ENCODE assay signal across 9 mouse cellular contexts in the genomic region with DNA sequence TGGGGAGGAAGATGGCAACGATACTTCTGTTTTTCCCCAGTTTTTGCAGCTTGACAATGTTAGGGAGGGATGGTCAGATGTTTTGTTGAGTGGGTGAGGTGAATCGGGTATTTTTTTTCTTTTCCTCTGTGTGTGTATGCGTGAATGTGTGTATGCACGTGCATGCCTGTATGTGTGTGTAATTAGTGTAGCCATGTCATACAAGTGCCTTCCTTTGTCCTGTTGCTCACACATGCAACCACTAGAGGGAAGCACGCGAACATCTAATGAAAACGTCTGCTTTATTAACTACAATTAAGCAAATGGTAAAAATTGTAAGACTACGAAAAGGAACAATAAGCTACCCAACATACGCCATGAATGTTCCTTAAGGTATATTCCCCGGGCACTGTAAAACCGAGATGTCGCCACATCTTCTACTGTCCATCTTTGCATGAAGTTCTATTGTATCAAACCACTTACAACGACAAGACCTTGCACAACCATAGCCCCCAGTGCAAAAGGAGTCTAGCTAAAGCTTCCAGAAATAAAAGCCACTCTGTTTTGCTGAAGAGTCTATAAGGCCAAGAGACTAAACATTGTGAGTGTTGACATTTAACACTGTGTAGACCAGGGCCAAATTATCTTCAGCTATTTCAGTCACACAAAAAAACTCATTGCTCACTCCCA. TPM values are rescaled to one million over a fixed set of nuclear protein-coding genes. Genes with fewer than 3 reads are reported as not detected.
DNase-seq lines count a peak whose midpoint lies in the region; ATAC-seq and TF ChIP-seq lines count a peak whose summit lies in the region.
"Had no signal": no experiment of that assay in that cellular context is flagged by ENCODE, and none has a peak within 500 bp of the region (broad histone marks: within the 10 kb centered on the region; RNA-seq: fewer than 3 reads in every experiment).

No protein-coding gene starts in this region.

- no peaks in the 10 kb centered on the region for H3K4me1 ChIP-seq in kidney, embryonic 14.5 days (ENCODE audit: control insufficient read depth, insufficient read depth, low read length)
- H3K4me1 ChIP-seq in stomach, postnatal 0 days (replicated peaks; ENCODE audit: control insufficient read depth, insufficient read depth) = no peaks in the 10 kb centered on the region
- no peaks in the 10 kb centered on the region for H3K4me1 ChIP-seq in limb, embryonic 10.5 days
- H3K4me1 ChIP-seq: embryonic facial prominence, embryonic 13.5 days had no signal

- H3K27me3 ChIP-seq in kidney, embryonic 14.5 days (ENCODE audit: control insufficient read depth, insufficient read depth, low read length) = no peaks in the 10 kb centered on the region
- no peaks in the 10 kb centered on the region for H3K27me3 ChIP-seq in stomach, postnatal 0 days (ENCODE audit: control insufficient read depth, insufficient read depth, low read length)
- H3K27me3 ChIP-seq in limb, embryonic 10.5 days (ENCODE audit: low read depth, poor library complexity, severe bottlenecking) = no peaks in the 10 kb centered on the region

- no peaks in the 10 kb centered on the region for H3K36me3 ChIP-seq in kidney, embryonic 14.5 days (ENCODE audit: control insufficient read depth, insufficient read depth, low read length)
- H3K36me3 ChIP-seq in stomach, postnatal 0 days (ENCODE audit: control insufficient read depth, insufficient read depth, low read length) = no peaks in the 10 kb centered on the region
- no peaks in the 10 kb centered on the region for H3K36me3 ChIP-seq in limb, embryonic 10.5 days
- H3K36me3 ChIP-seq: embryonic facial prominence, embryonic 13.5 days had no signal

- no peak overlapping the region for H3K4me2 ChIP-seq in kidney, embryonic 14.5 days (replicated peaks; ENCODE audit: low read depth, low read length)
- H3K4me2 ChIP-seq in stomach, postnatal 0 days (replicated peaks; ENCODE audit: low read depth) = no peak overlapping the region
- H3K4me2 ChIP-seq: embryonic facial prominence, embryonic 13.5 days had no signal

- no peaks in the 10 kb centered on the region for H3K9me3 ChIP-seq in kidney, embryonic 14.5 days (ENCODE audit: control insufficient read depth, low read length)
- H3K9me3 ChIP-seq in stomach, postnatal 0 days (ENCODE audit: control insufficient read depth, low read length) = no peaks in the 10 kb centered on the region
- no peaks in the 10 kb centered on the region for H3K9me3 ChIP-seq in limb, embryonic 10.5 days (replicated peaks)
- H3K9me3 ChIP-seq: embryonic facial prominence, embryonic 13.5 days had no signal

- 57% methylated on average over 13 of the region's 13 CpGs for WGBS in kidney, embryonic 14.5 days
- WGBS in stomach, postnatal 0 days = 47% methylated on average over 13 of the region's 13 CpGs
- 61% methylated on average over 13 of the region's 13 CpGs for WGBS in limb, embryonic 10.5 days

- no peak overlapping the region for H3K27ac ChIP-seq in kidney, embryonic 14.5 days (ENCODE audit: low read depth, low read length)
- no peak overlapping the region for H3K27ac ChIP-seq in stomach, postnatal 0 days (replicated peaks)
- no peak overlapping the region for H3K27ac ChIP-seq in limb, embryonic 10.5 days
- H3K27ac ChIP-seq: embryonic facial prominence, embryonic 13.5 days had no signal

- TF ChIP-seq CTCF in stomach, postnatal 0 days (IDR thresholded peaks at IDR 0.05; ENCODE audit: low read depth) = peak; percentile 90

- DNase-seq in kidney, adult 18-20 months = peak; percentile 15
- DNase-seq in NIH3T3 (ENCODE audit: low read depth) = peak; percentile 56
- peak; percentile 74 to 77 for DNase-seq in cerebellum, postnatal 10 days
- DNase-seq in hindlimb bud, embryonic 11.5 days (ENCODE audit: extremely low spot score, low read depth, low spot score) = peak; percentile 8
- DNase-seq in lung, postnatal 14 days = peak; percentile 46
- DNase-seq in stomach, postnatal 0 days (ENCODE audit: low spot score) = peak; percentile 48
- no peak for DNase-seq in limb, embryonic 10.5 days (ENCODE audit: low spot score)

- ATAC-seq in kidney, embryonic 14.5 days (ENCODE audit: low FRiP score, low TSS enrichment) = no peak
- ATAC-seq in stomach, postnatal 0 days (ENCODE audit: low FRiP score, low TSS enrichment) = no peak

- H3K9ac ChIP-seq in kidney, embryonic 14.5 days (ENCODE audit: low read depth, low read length) = no peak overlapping the region
- no peak overlapping the region for H3K9ac ChIP-seq in stomach, postnatal 0 days (ENCODE audit: low read length)
- H3K9ac ChIP-seq: embryonic facial prominence, embryonic 13.5 days had no signal

- TF ChIP-seq EP300 in stomach, postnatal 0 days (optimal IDR thresholded peaks at IDR 0.05) = no peak

- H3K4me3 ChIP-seq in kidney, embryonic 14.5 days (ENCODE audit: low read length) = no peak overlapping the region
- no peak overlapping the region for H3K4me3 ChIP-seq in stomach, postnatal 0 days (ENCODE audit: low read depth, low read length)
- H3K4me3 ChIP-seq in limb, embryonic 10.5 days = no peak overlapping the region
- H3K4me3 ChIP-seq: embryonic facial prominence, embryonic 13.5 days had no signal

RNA-seq across cellular contexts. Expression of gene Tnfsf13b, which starts 37.7 kb away (rescaled TPM):
- polyA plus RNA-seq in kidney, embryonic 14.5 days (2014; fragmentation: Nextera tagmentation; extraction: Ambion mirVana) = 6.7 and 8.0 TPM in 2 replicates
- 0.24 and 0.25 TPM in 2 replicates for polyA plus RNA-seq in stomach, postnatal 0 days (2015; fragmentation: Nextera tagmentation; extraction: Ambion mirVana)
- not detected in 2 replicates for polyA plus RNA-seq in limb, embryonic 10.5 days (2016; fragmentation: Nextera tagmentation; extraction: Ambion mirVana)
